ENCODE assay signal across 11 mouse cellular contexts in genomic region chr12:85468666-85469065, GRCm38 (mm10). TPM values are rescaled to one million over a fixed set of nuclear protein-coding genes. Genes with fewer than 3 reads are reported as not detected.
A peak's percentile ranks its signal among the peaks of the same experiment; 100 is the strongest.
DNase-seq lines count a peak whose midpoint lies in the region; ATAC-seq and TF ChIP-seq lines count a peak whose summit lies in the region.
"Had no signal": no experiment of that assay in that cellular context is flagged by ENCODE, and none has a peak within 500 bp of the region (broad histone marks: within the 10 kb centered on the region; RNA-seq: fewer than 3 reads in every experiment).

No protein-coding gene starts in this region.

- no peak overlapping the region for H3K27ac ChIP-seq in heart, adult 2 months
- H3K27ac ChIP-seq in heart, embryonic 12.5 days (ENCODE audit: poor library complexity, severe bottlenecking) = no peak overlapping the region
- H3K27ac ChIP-seq in liver, embryonic 11.5 days (ENCODE audit: low read depth, low read length) = no peak overlapping the region
- H3K27ac ChIP-seq: kidney, embryonic 15.5 days had no signal

- DNase-seq in heart, adult 2 months = peak in 1 of 2 experiments; percentile 74
- DNase-seq in liver, embryonic 11.5 days (ENCODE audit: low spot score) = no peak
- no peak for DNase-seq in urinary bladder, postnatal 36 days (ENCODE audit: low spot score in 2 of 2)
- DNase-seq in right cerebral cortex, postnatal 14 days = no peak
- no peak for DNase-seq in thymus, postnatal 25 days
- DNase-seq: heart, postnatal 10 days had no signal

- TF ChIP-seq EP300 in heart, adult 2 months (IDR thresholded peaks at IDR 0.05; ENCODE audit: insufficient read depth, low read depth, low read length) = peak; percentile 62; the same call in 1 of the 2 replicates

- no peak for TF ChIP-seq CTCF in heart, adult 2 months (IDR thresholded peaks at IDR 0.05)
- no peak for TF ChIP-seq CTCF in E14TG2a.4 (conservative IDR thresholded peaks at IDR 0.05; ENCODE audit: low read length)

- H3K4me2 ChIP-seq in heart, embryonic 12.5 days = no peak overlapping the region
- peak overlapping the region; percentile 31 for H3K4me2 ChIP-seq in liver, embryonic 11.5 days
- H3K4me2 ChIP-seq: kidney, embryonic 15.5 days had no signal

- H3K9ac ChIP-seq in heart, adult 2 months (ENCODE audit: low read depth, low read length) = no peak overlapping the region
- H3K9ac ChIP-seq in heart, embryonic 12.5 days = no peak overlapping the region
- H3K9ac ChIP-seq in liver, embryonic 11.5 days (ENCODE audit: low read depth, low read length) = no peak overlapping the region
- H3K9ac ChIP-seq: kidney, embryonic 15.5 days had no signal

- H3K27me3 ChIP-seq in heart, adult 2 months (ENCODE audit: control insufficient read depth, insufficient read depth, low read length) = no peaks in the 10 kb centered on the region
- H3K27me3 ChIP-seq in heart, embryonic 12.5 days (replicated peaks) = no peaks in the 10 kb centered on the region
- H3K27me3 ChIP-seq in E14TG2a.4 (ENCODE audit: insufficient read depth, low read length) = peaks cover 59% of the 10 kb centered on the region
- H3K27me3 ChIP-seq in liver, embryonic 11.5 days (replicated peaks; ENCODE audit: control insufficient read depth, insufficient read depth, low read length) = peaks cover 33% of the 10 kb centered on the region

- intact Hi-C loops in heart, adult 2 months (cut with DNase I) = no loop called here

- H3K4me3 ChIP-seq in heart, adult 2 months = no peak overlapping the region
- H3K4me3 ChIP-seq in heart, embryonic 12.5 days = no peak overlapping the region
- H3K4me3 ChIP-seq in E14TG2a.4 (replicated peaks; ENCODE audit: low read length) = 0 out of 2 replicates have a peak overlapping the region, but pooled peaks have one; percentile 17
- no peak overlapping the region for H3K4me3 ChIP-seq in liver, embryonic 11.5 days (ENCODE audit: low read depth, low read length)
- H3K4me3 ChIP-seq: erythroblast, embryonic 14.5 days; kidney, embryonic 15.5 days had no signal

- H3K9me3 ChIP-seq in heart, embryonic 12.5 days (replicated peaks) = no peaks in the 10 kb centered on the region
- no peaks in the 10 kb centered on the region for H3K9me3 ChIP-seq in E14TG2a.4 (ENCODE audit: low read length)
- H3K9me3 ChIP-seq in liver, embryonic 11.5 days (ENCODE audit: control insufficient read depth, low read length) = no peaks in the 10 kb centered on the region
- H3K9me3 ChIP-seq: kidney, embryonic 15.5 days had no signal

- no peaks in the 10 kb centered on the region for H3K79me2 ChIP-seq in heart, adult 2 months (replicated peaks; ENCODE audit: control insufficient read depth, insufficient read depth, low read length)

- no peak for TF ChIP-seq POLR2A in heart, adult 2 months (IDR thresholded peaks at IDR 0.05; ENCODE audit: insufficient read depth, low read depth, low read length)

- peaks cover 7% of the 10 kb centered on the region for H3K4me1 ChIP-seq in heart, adult 2 months (ENCODE audit: control insufficient read depth, insufficient read depth, low read length)
- H3K4me1 ChIP-seq in heart, embryonic 12.5 days (replicated peaks) = peaks cover 22% of the 10 kb centered on the region
- peaks cover 46% of the 10 kb centered on the region for H3K4me1 ChIP-seq in E14TG2a.4 (replicated peaks; ENCODE audit: low read depth, low read length)
- H3K4me1 ChIP-seq in liver, embryonic 11.5 days (replicated peaks; ENCODE audit: control insufficient read depth, insufficient read depth, low read length) = peaks cover 16% of the 10 kb centered on the region

- no peak for ATAC-seq in heart, embryonic 12.5 days (ENCODE audit: insufficient number of reproducible peaks, low FRiP score)
- no peak for ATAC-seq in liver, embryonic 11.5 days (replicated peaks; ENCODE audit: low FRiP score)
- peak; percentile 82 for ATAC-seq in monocyte, adult 5-6 weeks (replicated peaks; ENCODE audit: insufficient number of reproducible peaks, low FRiP score, low TSS enrichment, poor library complexity, severe bottlenecking)

- H3K36me3 ChIP-seq in heart, adult 2 months (ENCODE audit: control insufficient read depth, insufficient read depth, low read length) = no peaks in the 10 kb centered on the region
- H3K36me3 ChIP-seq in heart, embryonic 12.5 days = no peaks in the 10 kb centered on the region
- no peaks in the 10 kb centered on the region for H3K36me3 ChIP-seq in E14TG2a.4 (ENCODE audit: insufficient read depth, low read length)
- no peaks in the 10 kb centered on the region for H3K36me3 ChIP-seq in liver, embryonic 11.5 days (ENCODE audit: control insufficient read depth, insufficient read depth, low read length)
- H3K36me3 ChIP-seq: kidney, embryonic 15.5 days had no signal

- 63% methylated on average over 12 of the region's 12 CpGs for WGBS in heart, adult 2 months
- 72% methylated on average over 12 of the region's 12 CpGs for WGBS in heart, embryonic 12.5 days
- 47% methylated on average over 12 of the region's 12 CpGs for WGBS in liver, embryonic 11.5 days

RNA-seq across cellular contexts. Expression of gene Fos, which starts 5.0 kb away (rescaled TPM):
- total RNA-seq in heart, adult 2 months (2021) = 1 to 10 TPM; 3.0 to 5.7 TPM
- 9.1 and 12.6 TPM in 2 replicates for polyA plus RNA-seq in heart, adult 2 months (2012; rRNA removed)
- polyA plus RNA-seq in heart, embryonic 12.5 days (2016; fragmentation: Nextera tagmentation; extraction: Ambion mirVana) = 5.9 and 8.1 TPM in 2 replicates
- polyA plus RNA-seq in liver, embryonic 11.5 days (2014; fragmentation: Nextera tagmentation; extraction: Ambion mirVana) = 1.3 and 1.6 TPM in 2 replicates
- total RNA-seq in monocyte, adult 5-6 weeks (2017) = 138 to 560 TPM (median 216 TPM) in 3 replicates
